Mouse (Mus musculus): ENCODE measurements around the gene Gp1ba.

Gp1ba gene

GRCm38 (mm10) chr11:70628431-70628830, 10.5 kb upstream of the Gp1ba start:
- no peak for DNase-seq (ENCODE audit: extremely low spot score)

GRCm38 (mm10) chr11:70629557-70629956, 9.4 kb upstream of the Gp1ba start:
- no peak for DNase-seq (ENCODE audit: extremely low spot score)

GRCm38 (mm10) chr11:70630129-70630528, 8.8 kb upstream of the Gp1ba start:
- DNase-seq (ENCODE audit: extremely low spot score), result no peak

- DNase-seq (ENCODE audit: extremely low spot score), result no peak
Observed at GRCm38 (mm10) chr11:70635601-70636000, 3.3 kb upstream of the Gp1ba start.

DNA sequence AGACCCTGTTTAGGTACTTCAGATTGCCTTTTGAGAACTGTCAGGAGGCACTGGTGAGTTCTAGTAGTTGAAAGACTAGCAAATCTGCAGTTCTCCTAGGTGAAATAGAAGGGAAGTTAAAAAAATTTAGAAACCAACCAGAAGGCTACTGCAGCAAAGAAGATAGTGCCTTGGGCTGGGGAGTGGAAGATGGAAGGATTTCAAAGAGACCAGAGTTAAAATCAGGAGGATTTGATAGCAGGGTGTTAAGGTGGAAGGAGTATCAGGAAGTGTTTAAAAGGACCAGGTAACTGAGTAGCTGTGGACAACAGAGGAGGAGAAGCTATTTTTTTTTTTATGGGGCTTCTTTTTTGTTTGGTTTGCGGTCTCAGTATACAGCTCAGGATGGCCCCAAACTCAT, 1.2 kb upstream of the Gp1ba start:
- DNase-seq (ENCODE audit: extremely low spot score), result no peak

DNA sequence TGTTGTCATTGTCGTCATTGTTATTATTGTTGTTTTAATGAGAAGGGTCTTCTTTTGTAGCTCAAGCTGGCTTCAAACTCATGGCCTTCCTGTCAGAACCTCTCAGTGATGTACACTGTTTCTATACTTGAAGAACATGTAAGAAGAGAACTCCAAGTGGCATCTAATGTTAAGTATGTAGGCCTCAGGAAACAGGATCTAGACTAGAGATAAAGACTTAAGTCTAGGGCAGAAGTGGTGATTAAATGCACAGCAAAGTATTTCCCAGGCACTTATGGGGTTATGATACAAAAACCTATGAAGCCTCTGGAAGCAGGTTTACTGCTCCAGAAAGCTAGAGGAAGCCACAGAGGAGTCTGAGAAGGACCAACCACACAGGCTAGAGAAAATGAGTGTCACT, 629 bp upstream of the Gp1ba start:
- no peak for DNase-seq (ENCODE audit: extremely low spot score)

DNA sequence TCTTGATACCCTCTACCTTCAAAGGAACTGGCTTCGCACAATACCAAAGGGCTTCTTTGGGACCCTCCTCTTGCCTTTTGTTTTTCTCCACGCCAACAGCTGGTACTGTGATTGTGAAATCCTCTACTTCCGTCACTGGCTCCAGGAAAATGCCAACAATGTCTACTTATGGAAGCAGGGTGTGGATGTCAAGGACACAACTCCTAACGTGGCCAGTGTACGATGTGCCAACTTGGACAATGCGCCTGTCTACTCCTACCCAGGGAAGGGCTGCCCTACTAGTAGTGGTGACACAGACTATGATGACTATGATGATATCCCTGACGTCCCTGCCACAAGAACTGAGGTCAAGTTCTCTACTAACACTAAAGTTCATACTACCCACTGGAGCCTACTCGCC, 1.1 kb downstream of the Gp1ba start:
- no peak for DNase-seq (ENCODE audit: extremely low spot score)

DNA sequence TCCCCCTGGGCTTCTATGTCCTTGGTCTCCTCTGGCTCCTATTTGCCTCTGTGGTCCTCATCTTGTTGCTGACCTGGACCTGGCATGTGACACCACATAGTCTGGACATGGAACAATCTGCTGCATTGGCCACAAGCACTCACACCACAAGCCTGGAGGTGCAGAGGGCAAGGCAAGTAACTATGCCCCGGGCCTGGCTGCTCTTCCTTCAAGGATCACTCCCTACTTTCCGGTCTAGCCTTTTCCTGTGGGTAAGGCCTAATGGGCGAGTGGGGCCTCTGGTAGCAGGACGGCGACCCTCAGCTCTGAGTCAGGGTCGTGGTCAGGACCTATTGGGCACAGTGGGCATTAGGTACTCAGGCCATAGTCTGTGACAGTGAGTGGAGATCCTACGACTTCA, 2.3 kb downstream of the Gp1ba start:
- DNase-seq (ENCODE audit: extremely low spot score), result no peak

DNA sequence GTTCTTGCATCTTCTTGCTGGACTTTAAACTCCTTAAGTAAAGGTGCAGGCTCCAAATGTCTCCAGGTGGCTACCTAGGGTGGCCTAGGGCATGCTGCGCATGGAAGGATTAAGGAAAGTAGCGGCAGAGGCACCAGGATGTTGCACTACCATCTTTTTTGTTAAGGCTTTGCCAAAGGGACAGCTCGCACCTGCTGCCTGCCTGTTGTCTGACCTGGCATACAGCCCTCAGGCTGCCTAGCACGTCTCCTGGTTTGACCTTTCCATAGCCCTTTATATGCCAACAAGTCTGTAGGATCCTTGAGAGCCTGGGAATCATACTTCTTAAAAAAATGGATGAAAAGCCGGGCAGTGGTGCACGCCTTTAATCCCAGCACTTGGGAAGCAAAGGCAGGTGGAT, 4.1 kb downstream of the Gp1ba start:
- no peak for DNase-seq (ENCODE audit: extremely low spot score)

GRCm38 (mm10) chr11:70644564-70645103, 5.7 kb downstream of the Gp1ba start:
- DNase-seq (ENCODE audit: extremely low spot score), result no peak

DNA sequence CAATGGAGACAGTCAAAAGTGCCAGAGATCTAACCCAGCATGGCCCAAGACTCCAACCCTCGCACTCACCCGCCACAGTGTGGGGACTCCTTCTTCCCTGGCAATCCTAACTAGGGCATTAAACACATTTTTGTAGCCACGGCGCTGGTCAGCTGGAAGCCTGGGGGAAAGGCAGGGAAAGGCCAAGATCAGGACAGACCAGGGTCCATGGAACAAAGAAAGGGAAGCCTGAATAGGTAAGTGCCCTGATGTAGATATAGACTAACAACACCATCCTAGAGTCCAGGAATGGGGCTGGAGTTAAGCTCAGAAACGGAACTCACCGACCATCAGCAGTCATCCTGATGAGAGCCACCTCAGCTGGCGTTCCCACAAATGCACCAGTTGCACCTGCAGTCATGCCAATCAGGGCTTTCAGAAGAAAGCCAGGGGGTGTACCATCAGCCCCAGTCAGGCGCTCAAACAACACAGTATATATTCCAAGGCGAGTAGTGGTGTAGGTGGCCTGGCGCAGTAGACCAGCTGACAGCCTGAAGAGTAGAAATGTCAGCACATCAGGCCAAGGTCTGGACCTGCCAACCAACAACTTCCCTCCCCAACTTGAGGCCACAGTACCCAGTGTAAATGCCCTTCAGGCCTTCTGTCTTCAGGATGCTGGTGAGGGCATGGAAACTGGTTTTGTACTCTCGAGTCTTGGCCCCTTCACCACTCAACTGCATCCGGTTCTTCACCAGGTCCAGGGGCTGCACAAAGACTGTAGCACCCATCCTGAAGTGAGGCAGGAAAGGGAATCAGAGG, 6.7 kb downstream of the Gp1ba start:
- DNase-seq (ENCODE audit: extremely low spot score), result no peak

- no peak for DNase-seq (ENCODE audit: extremely low spot score)
Observed at GRCm38 (mm10) chr11:70646259-70646555, 7.3 kb downstream of the Gp1ba start.

DNA sequence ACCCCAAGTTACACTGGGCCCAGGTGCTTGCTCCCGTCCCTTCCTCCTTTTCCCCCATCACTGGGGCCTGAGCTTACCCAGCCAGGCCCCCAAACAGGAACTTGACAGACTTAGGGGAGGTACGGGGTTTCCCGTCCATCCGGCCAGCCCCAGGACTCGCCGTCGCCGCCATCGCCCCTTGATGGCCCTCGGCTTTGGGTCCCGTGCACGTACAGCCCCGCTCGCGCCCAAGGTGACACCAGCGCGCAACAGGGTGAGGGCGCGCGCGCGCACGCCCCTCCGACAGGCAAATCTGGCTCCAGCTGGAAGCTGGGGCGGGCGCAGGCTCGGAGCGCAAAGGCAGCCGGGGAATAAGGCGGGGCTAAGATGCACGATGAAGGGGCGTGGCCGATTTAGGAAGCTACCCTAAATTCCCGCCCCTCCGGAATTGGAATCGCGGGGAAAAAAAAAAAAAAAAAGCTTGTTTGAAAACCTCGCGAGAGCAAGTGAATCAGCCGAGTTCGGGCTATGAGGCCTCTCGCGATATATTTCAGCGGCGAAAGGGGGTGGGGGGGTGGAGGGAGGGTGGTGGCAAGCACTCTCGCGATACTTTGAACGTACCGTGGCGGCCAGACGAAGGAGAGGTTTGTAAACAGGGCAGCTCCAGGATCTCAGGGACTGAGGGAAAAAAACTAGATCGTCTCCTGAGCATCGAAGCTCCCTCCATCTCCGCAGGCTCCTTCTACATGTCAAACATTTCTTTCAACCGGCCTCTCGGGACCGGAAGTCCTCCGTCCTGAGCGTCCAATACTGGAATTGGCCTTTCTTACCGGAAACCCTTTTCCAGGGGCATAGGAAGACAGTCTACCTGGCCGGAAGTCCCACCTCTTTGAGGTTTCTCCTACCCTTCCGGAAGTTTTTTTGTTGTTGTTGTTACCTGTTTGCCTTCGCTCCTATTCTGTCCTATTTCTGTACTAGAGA, 8.0 kb downstream of the Gp1ba start, which contains the start of the genes Rnf167 and Slc25a11:
Gene Rnf167 (plus strand): TSS at position 545 of the 960 bp plus-strand sequence.
Gene Slc25a11 (minus strand): TSS at position 789 of the 960 bp plus-strand sequence.
- peak; percentile 99 for DNase-seq (ENCODE audit: extremely low spot score)

DNA sequence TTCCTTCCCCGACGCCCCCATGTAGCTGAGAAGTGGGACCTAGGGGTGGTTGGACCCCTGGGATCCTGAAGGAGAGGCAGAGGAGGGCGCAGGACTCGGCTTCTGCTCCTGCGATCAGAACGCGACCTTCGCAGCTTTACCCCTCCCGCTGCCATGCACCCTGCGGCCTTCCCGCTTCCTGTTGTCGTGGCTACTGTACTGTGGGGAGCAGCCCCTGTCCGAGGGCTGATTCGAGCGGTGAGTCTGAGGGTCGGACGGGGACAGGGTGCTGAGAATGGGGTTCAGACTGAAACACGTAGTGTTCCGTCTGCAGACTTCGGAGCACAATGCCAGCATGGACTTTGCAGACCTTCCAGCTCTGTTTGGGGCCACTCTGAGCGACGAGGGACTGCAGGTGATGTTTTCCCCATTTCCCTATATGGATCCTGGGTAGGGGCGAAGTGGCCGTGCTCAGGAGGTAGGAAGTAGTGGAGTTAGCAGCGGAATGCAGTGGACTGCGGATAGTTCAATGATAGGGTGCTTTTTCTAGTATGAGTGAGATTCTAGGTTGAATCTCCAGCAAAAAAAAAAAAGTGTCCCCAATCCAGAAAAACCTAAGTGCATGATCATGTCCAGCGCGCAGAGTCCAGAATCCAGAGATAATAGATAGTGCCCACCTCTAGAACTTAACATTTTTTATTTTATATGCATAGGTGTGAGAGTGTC, 8.9 kb downstream of the Gp1ba start:
- no peak for DNase-seq (ENCODE audit: extremely low spot score)

- no peak for DNase-seq (ENCODE audit: extremely low spot score)
Observed at GRCm38 (mm10) chr11:70648512-70648911, 9.6 kb downstream of the Gp1ba start.

DNA sequence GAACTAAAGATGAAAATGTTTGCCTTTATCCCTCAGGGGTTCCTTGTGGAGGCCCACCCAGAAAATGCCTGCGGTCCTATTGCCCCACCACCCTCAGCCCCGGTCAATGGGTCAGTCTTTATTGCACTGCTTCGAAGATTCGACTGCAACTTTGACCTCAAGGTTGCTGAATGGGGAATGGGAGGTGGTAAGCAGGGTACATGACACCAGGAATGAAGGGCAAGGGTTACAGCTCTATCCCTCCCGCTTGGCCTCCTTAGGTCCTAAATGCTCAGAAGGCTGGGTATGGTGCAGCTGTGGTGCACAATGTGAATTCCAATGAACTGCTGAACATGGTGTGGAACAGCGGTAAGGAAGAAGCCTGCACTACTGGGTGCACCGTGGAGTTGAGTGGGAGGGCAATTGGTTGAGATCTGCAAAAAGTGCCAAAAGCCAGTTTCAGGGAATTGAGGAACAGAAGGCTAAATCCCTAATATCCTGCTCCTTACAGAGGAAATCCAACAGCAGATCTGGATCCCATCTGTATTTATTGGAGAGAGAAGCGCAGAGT, 10.3 kb downstream of the Gp1ba start:
- DNase-seq (ENCODE audit: extremely low spot score), result no peak

DNA sequence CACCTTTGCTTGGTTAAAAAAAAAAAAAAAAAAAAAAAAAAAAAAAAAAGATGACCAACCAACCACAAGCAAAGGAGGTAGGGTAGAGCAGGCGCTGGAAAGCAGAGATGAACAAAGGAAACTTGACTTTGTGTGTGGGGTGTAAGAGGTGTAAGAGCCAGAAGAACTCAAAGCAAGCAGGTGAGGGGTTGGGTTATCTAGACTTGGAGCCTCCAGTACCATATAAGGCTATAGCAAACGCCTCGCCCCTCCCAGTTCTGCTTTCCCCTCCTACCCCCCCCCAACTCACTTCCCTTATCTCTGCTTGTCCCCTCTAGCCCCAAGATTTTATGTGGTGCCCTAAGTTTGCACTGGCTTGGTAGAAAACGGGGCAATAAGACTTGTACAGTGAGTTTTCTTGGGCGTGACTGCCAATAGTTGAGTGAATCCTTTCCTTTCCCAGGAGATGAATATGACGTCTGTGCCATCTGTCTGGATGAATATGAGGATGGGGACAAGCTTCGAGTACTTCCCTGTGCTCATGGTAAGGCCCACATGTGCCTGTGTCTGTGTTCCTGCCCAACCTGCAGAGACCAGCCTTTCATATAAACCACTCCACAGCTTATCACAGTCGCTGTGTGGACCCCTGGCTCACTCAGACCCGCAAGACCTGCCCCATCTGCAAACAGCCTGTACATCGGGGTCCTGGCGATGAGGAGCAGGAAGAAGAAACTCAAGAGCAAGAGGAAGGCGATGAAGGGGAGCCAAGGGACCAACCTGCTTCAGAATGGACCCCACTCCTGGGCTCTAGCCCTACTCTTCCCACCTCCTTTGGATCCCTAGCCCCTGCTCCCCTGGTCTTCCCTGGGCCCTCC, 11.6 kb downstream of the Gp1ba start:
- DNase-seq (ENCODE audit: extremely low spot score), result no peak

DNA sequence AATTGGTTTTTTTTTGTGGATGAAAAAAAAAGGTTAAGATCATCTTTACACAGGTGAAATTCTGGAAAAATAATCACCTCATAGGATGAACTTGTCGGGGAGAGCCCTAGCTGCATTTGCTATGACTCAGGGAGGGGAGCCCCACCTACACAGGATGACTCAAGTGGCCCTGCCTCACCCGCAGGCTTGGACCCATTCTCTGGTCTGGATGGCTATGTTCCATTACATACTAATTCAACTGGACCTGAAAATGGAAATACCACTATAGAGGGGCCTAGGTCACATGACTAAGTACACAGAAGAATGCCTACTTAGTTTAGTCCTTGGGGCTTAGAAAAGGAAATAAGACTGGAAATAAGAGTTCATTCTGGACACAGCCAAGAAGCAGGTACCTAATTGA, 12.5 kb downstream of the Gp1ba start:
- DNase-seq (ENCODE audit: extremely low spot score), result no peak

DNA sequence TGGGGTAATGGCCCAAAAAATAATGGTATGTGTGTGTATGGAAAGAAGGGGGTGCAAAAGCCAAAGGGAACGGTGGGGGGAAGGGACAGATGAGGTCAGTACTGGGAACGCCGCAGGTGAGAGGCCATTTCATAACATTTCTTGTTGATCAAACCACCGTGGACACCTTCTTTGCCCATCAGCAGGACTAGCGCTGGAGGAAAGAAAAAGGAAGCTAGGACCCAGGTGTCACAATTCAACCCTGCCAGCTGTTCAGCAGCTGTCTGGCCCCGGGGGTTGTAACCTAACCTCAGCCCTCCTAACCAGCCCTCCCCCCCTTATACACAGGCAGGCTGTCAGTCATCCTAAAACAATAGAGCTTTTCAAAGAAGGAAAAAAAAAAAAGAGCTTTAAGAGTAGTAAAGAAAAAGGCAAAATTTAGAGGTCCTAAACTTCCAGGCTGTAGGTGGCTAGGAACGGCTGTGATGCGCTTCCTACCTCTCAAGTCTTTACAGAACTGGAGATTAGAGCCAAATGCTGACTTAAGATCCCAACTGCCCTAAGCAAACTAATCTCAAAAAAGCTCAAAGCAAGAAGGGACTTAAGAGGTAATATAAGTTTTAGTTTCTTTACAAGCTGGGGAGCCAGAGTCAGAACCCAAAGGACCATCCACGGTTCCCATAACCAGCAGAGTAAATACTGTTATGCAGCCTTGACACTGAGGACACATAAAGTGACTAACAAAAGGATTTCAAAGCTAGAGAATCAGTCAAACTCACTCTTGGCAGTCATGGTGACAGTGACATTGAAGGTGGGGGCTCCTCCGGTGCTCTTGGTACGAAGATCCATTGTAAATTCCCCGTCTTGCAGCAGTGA, 13.3 kb downstream of the Gp1ba start:
- DNase-seq (ENCODE audit: extremely low spot score), result no peak

DNA sequence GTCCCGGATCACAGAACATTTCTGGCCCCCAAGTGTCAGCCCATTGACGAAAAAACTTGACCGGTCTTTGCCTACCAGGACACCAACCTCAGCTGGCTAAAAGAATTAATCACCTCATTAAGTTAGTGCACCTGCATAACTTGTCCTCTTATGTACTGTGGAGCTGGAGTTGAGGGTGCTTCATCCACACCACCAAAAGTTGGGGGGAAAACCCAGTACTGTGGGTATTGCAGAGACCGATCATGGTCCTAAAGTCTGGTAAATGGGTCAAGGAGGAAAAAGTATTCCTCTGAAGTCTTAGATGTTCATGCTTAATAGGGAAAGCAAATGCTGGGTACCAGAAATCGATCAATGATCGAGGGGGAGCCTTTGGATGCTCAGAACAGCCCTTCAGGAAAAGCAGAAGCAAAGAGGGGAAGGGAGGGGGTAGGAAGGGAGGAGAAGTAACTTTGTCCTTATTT, 14.0 kb downstream of the Gp1ba start:
- no peak for DNase-seq (ENCODE audit: extremely low spot score)

All from embryo, embryonic 9.5 days (tissue).